Mouse (Mus musculus) MEL (cell line): Measurements from ENCODE around the gene Fdxr. TPM values are rescaled to one million over a fixed set of nuclear protein-coding genes. Genes with fewer than 3 reads are reported as not detected.

Experiments
- DNase-seq: peaks from one replicate; pipeline ENCODE4 v3.0.0; 2011; ENCODE audit warnings: low read depth, low spot score
- H3K27ac ChIP-seq: 2 replicates; pipeline ENCODE4 v1.5.1; 2012; ENCODE audit warnings: low read depth, mild to moderate bottlenecking, control low read depth, low read length, moderate library complexity; ENCODE audit not compliant: control insufficient read depth
- H3K27me3 ChIP-seq, 2 experiments: fragments of 150-350 bp in 1 of 2; sonication (generic) in 1 of 2; 2 replicates each; pipeline ENCODE4 v1.6.1; 2012; ENCODE audit warnings: low read length in 2 of 2, mild to moderate bottlenecking in 2 of 2, improper control_type of control experiment in 1 of 2, moderate library complexity in 1 of 2; ENCODE audit not compliant: insufficient read depth in 2 of 2, control insufficient read depth in 1 of 2
- H3K36me3 ChIP-seq, 2 experiments: 2 replicates each; pipeline ENCODE4 v1.6.1; 2012 to 2014; ENCODE audit warnings: low read length in 2 of 2, improper control_type of control experiment in 1 of 2, inconsistent platforms in 1 of 2, mild to moderate bottlenecking in 1 of 2; ENCODE audit not compliant: insufficient read depth in 2 of 2, control insufficient read depth in 1 of 2
- H3K4me1 ChIP-seq, 2 experiments: fragments of 150-350 bp in 1 of 2; sonication (generic) in 1 of 2; 2 replicates each; pipeline ENCODE4 v1.6.1; 2012; ENCODE audit warnings: low read length in 2 of 2, improper control_type of control experiment in 1 of 2, mild to moderate bottlenecking in 1 of 2; ENCODE audit not compliant: insufficient read depth in 2 of 2, control insufficient read depth in 1 of 2
- H3K4me3 ChIP-seq, 2 experiments: fragments of 150-350 bp in 1 of 2; sonication (generic) in 1 of 2; 2 replicates each; pipeline ENCODE4 v1.5.1; 2012; ENCODE audit warnings: low read depth in 2 of 2, low read length in 2 of 2, mild to moderate bottlenecking in 2 of 2, moderate library complexity in 2 of 2, control low read depth in 1 of 2, improper control_type of control experiment in 1 of 2; ENCODE audit not compliant: control insufficient read depth in 1 of 2, insufficient read depth in 1 of 2
- H3K79me2 ChIP-seq: 2 replicates; pipeline ENCODE4 v1.6.1; 2012; ENCODE audit warnings: mild to moderate bottlenecking, low read length, moderate library complexity; ENCODE audit not compliant: control insufficient read depth, poor library complexity, insufficient read depth
- H3K9ac ChIP-seq: 2 replicates; pipeline ENCODE4 v1.6.1; 2012; ENCODE audit warnings: low read depth, mild to moderate bottlenecking, control low read depth, low read length, moderate library complexity; ENCODE audit not compliant: control insufficient read depth, poor library complexity, severe bottlenecking
- H3K9me3 ChIP-seq: fragments of 150-350 bp; sonication (generic); replicated peaks from 2 replicates; pipeline ENCODE4 v1.6.1; 2012; ENCODE audit warnings: mild to moderate bottlenecking, low read length, improper control_type of control experiment, moderate library complexity; ENCODE audit not compliant: insufficient read depth
- CHD1 ChIP-seq: IDR thresholded peaks from 2 replicates; pipeline ENCODE4 v1.6.1; 2012; ENCODE audit warnings: low read depth, mild to moderate bottlenecking, inconsistent platforms, low read length, improper control_type of control experiment
- E2F4 ChIP-seq: IDR thresholded peaks from 2 replicates; pipeline ENCODE4 v1.6.1; 2011; ENCODE audit warnings: low read depth, low read length, improper control_type of control experiment, borderline replicate concordance
- MAFK ChIP-seq: IDR thresholded peaks from 2 replicates; pipeline ENCODE4 v1.6.1; 2011; ENCODE audit warnings: low read depth, mild to moderate bottlenecking, low read length, improper control_type of control experiment, borderline replicate concordance
- MEF2A ChIP-seq: IDR thresholded peaks from 2 replicates; pipeline ENCODE4 v1.6.1; 2014; ENCODE audit warnings: low read depth, mild to moderate bottlenecking, inconsistent platforms, low read length, improper control_type of control experiment; ENCODE audit not compliant: poor library complexity, insufficient replicate concordance, severe bottlenecking; ENCODE audit errors: extremely low read depth
- MXI1 ChIP-seq: IDR thresholded peaks from 2 replicates; pipeline ENCODE4 v1.6.1; 2011; ENCODE audit warnings: mild to moderate bottlenecking, low read depth, low read length, improper control_type of control experiment
- MYB ChIP-seq: IDR thresholded peaks from 2 replicates; pipeline ENCODE4 v1.6.1; 2011; ENCODE audit warnings: mild to moderate bottlenecking, low read depth, low read length, improper control_type of control experiment
- NRF1 ChIP-seq: IDR thresholded peaks from 2 replicates; pipeline ENCODE4 v1.6.1; 2014; ENCODE audit warnings: low read depth, mild to moderate bottlenecking, inconsistent platforms, low read length, improper control_type of control experiment, moderate library complexity; ENCODE audit not compliant: poor library complexity, insufficient read depth, severe bottlenecking
- POLR2A ChIP-seq, 2 experiments: IDR thresholded peaks; 2 replicates each; pipeline ENCODE4 v1.6.1; 2011 to 2012; ENCODE audit warnings: low read length in 2 of 2, mild to moderate bottlenecking in 2 of 2, control low read depth in 1 of 2, improper control_type of control experiment in 1 of 2, low read depth in 1 of 2, moderate library complexity in 1 of 2; ENCODE audit not compliant: control insufficient read depth in 1 of 2, insufficient read depth in 1 of 2, poor library complexity in 1 of 2
- POLR2AphosphoS5 ChIP-seq: IDR thresholded peaks from 2 replicates; pipeline ENCODE4 v1.6.1; 2012; ENCODE audit warnings: low read depth, borderline replicate concordance, mild to moderate bottlenecking, inconsistent platforms, low read length, moderate library complexity, mixed read lengths
- RCOR1 ChIP-seq: IDR thresholded peaks from 2 replicates; pipeline ENCODE4 v1.6.1; 2012; ENCODE audit warnings: low read depth, mild to moderate bottlenecking, inconsistent platforms, low read length, improper control_type of control experiment
- SIN3A ChIP-seq: IDR thresholded peaks from 2 replicates; pipeline ENCODE4 v1.6.1; 2012; ENCODE audit warnings: low read length, improper control_type of control experiment, inconsistent platforms
- SMC3 ChIP-seq: IDR thresholded peaks from 2 replicates; pipeline ENCODE4 v1.6.1; 2011; ENCODE audit warnings: low read depth, low read length, improper control_type of control experiment
- TAL1 ChIP-seq: IDR thresholded peaks from 2 replicates; pipeline ENCODE4 v1.6.1; 2012; ENCODE audit warnings: mild to moderate bottlenecking, inconsistent platforms, low read length, moderate library complexity, mixed read lengths
- TBP ChIP-seq: IDR thresholded peaks from 2 replicates; pipeline ENCODE4 v1.8.0; 2011; ENCODE audit warnings: low read depth, low read length, improper control_type of control experiment
- TCF12 ChIP-seq: IDR thresholded peaks from 2 replicates; pipeline ENCODE4 v1.6.1; 2014; ENCODE audit warnings: low read depth, mild to moderate bottlenecking, inconsistent platforms, low read length, improper control_type of control experiment, moderate library complexity
- USF1 ChIP-seq: IDR thresholded peaks from 2 replicates; pipeline ENCODE4 v1.6.1; 2014; ENCODE audit warnings: low read depth, mild to moderate bottlenecking, inconsistent platforms, low read length, improper control_type of control experiment, moderate library complexity
- ZMIZ1 ChIP-seq: IDR thresholded peaks from 2 replicates; pipeline ENCODE4 v1.6.1; 2012; ENCODE audit warnings: low read depth, mild to moderate bottlenecking, inconsistent platforms, low read length, improper control_type of control experiment, moderate library complexity
- ZNF384 ChIP-seq: IDR thresholded peaks from 2 replicates; pipeline ENCODE4 v1.6.1; 2012; ENCODE audit warnings: low read depth, mild to moderate bottlenecking, inconsistent platforms, low read length, improper control_type of control experiment
- polyA plus RNA-seq, 2 experiments: library from polyadenylated mRNA; stranded (reverse) in 1 of 2; unstranded in 1 of 2; fragments of >175 nt in 1 of 2; fragments of >200 nt in 1 of 2; gene quantifications; 2 replicates each; pipeline versions ENCODE4 v1.2.1 to v1.2.4; 2012; ENCODE audit warnings: low replicate concordance in 2 of 2, low read depth in 1 of 2; ENCODE audit not compliant: insufficient read length in 2 of 2, insufficient read depth in 1 of 2, missing spikeins in 1 of 2
- total RNA-seq: library from RNA; depleted of rRNA; stranded (reverse); fragments of 300-350 nt; gene quantifications from 2 replicates; pipeline ENCODE4 v1.2.3, GENCODE M21; 2012

The Fdxr gene
- total and polyA plus RNA-seq, 3 experiments: 32.7 to 37.7 TPM; not detected in 1

DNA sequence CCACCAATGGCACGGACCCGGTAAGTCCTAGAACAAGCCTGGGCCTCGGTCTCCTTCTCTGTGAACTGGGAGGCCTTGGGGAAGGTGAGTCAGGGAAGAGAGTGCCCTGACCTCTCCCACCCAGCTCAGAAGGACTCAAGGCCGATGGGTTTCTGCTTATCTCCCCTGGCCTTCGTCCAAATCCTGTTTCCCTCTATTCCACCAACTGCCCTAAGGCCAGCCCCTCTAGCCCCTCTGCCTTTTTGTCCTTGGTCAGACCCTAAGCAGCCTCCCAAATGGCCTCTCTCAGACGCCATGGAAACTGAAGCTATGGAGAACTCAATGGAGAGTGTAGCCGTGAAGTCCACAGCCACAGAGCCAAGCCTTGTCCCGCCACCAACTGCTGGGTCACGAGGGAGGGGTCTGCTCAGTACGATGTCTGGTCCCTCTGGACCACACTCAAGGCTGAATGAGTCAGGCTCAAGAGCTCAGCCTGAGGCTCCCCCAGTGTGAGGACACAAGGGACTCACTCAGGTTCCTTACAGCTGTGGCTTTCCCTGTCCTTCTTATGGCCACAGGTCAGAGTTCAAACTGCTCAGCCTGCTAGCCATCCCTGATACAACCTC, 3.9 kb downstream of the Fdxr start:
- H3K27ac ChIP-seq: no peak overlapping the region
- H3K9me3 ChIP-seq: no peaks in the 10 kb centered on the region
- peaks cover 0 to 11% of the 10 kb centered on the region in 2 experiments; a peak in 3 of 4 replicates for H3K36me3 ChIP-seq
- H3K4me3 ChIP-seq: no peak overlapping the region
- DNase-seq: no peak
- no peak for TF ChIP-seq TBP
- no peaks in the 10 kb centered on the region for H3K27me3 ChIP-seq
- H3K79me2 ChIP-seq: peaks cover 6% of the 10 kb centered on the region; the same call in 1 of the 2 replicates
- peaks cover 5 to 15% of the 10 kb centered on the region in 2 experiments for H3K4me1 ChIP-seq
- no peak overlapping the region for H3K9ac ChIP-seq

DNA sequence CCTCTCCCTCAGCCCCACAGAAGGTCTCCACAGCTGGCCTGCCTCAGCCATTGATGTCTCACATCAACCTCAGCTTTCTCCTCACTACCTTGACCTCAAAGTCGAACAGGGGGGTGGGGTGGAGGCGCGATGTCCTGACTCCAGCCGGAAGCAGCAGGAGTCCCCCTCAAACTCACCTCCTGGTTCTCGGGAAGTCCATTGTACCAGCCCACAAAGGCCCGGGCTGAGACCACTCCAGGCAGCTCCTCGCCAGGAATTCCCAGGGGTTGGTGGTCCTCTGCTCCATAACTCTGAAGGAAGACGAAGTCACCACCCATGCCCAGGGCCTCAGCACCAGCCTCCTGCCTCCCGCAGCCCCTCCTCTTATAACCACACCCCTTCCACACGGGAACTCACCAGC, 5.4 kb downstream of the Fdxr start:
- Histone ChIP-seq H3K79me2 (peaks cover 1% of the 10 kb centered on the region; the same call in 1 of the 2 replicates), H3K9me3 (no peaks in the 10 kb centered on the region)
- TF ChIP-seq SMC3 (no peak), TBP (no peak), E2F4 (no peak), SIN3A (no peak), CHD1 (no peak), MXI1 (no peak), ZNF384 (no peak), USF1 (no peak), POLR2A (IDR thresholded peaks at IDR 0.05; ENCODE audit: control insufficient read depth in 1 of 2, insufficient read depth in 1 of 2, low read depth in 1 of 2, low read length in 2 of 2, poor library complexity in 1 of 2) (no peak), MEF2A (no peak), TCF12 (no peak), POLR2AphosphoS5 (no peak), RCOR1 (no peak), TAL1 (no peak), NRF1 (no peak), MAFK (no peak), MYB (no peak), ZMIZ1 (no peak)
- TF ChIP-seq, all 39 proteins: peak for 0
- Histone ChIP-seq H3K36me3 (peaks cover 0 to 11% of the 10 kb centered on the region in 2 experiments; a peak in 3 of 4 replicates), H3K9ac (no peak overlapping the region), H3K27ac (no peak overlapping the region), H3K4me3 (no peak overlapping the region), H3K4me1 (peaks cover 5 to 15% of the 10 kb centered on the region in 2 experiments), H3K27me3 (no peaks in the 10 kb centered on the region)
- no peak for DNase-seq
